Mouse (Mus musculus): ENCODE results near the gene Gm17727.
"Not testable (repeated sequence)": the region's sequence is repeated elsewhere in the genome, so short reads cannot be mapped to it uniquely, and the experiment has no call there.

Gene Gm17727

DNA sequence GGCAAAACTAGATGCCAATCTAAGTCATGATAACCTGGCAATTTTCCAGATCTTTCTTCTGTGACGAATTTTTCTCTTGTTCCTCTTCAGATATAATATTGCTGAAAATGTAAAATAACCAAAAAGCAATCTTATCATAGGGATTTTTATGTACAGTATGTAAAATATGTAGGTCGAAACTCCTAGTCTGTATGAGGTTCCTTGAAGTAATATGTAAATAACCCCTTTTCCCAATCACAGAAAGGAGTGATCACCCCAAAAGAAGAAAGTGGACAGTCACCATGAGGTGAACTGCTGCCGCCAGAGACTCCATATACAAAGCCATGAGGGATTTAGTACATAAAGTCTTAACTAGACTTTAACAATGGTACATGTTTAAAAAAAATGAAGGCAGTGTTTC lies at the start of gene Gm17727:
Gm17727 (minus strand) TSS at position 101 of the 400 bp plus-strand sequence.
- no peak for DNase-seq (ENCODE audit: low spot score)

DNA sequence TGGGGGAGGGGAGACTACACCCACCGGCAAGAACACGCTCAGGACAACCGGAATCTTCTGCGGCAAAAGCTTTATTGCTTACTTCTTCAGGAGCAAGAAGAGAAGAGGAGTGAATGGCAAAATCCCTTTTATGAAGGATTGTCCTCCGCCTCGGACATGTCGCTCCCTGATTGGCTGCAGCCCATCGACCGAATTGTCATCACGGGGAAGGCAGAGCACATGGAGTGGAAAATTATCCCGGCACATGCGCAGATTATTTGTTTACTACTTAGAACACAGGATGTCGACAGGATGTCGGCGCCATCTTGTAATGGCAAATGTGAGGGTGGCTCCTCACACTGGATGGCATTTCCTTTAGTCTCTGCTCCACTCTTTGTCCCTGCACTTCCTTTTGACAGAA lies 40.0 kb upstream of the Gm17727 start:
- not testable (repeated sequence) for DNase-seq (ENCODE audit: low spot score)

DNA sequence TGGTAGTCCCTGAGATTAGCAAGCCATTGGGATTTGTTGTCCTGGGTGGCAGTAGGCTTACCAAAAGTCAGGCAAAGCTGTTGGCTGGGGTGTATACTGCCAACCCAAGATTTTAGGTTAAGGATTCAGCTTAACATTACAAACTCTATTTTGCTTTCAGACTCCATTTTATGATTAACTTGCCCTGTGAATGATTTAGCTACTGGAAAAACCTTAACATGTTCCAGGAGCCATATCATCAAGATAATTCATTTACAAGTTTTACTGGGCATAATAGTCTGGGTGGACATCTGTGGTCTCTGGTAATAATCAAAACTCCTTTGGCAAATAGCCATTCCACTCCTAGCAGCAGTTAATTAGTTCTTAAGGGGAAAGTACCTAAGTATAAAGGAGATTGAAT lies 20.2 kb upstream of the Gm17727 start:
- DNase-seq (ENCODE audit: low spot score): no peak

DNA sequence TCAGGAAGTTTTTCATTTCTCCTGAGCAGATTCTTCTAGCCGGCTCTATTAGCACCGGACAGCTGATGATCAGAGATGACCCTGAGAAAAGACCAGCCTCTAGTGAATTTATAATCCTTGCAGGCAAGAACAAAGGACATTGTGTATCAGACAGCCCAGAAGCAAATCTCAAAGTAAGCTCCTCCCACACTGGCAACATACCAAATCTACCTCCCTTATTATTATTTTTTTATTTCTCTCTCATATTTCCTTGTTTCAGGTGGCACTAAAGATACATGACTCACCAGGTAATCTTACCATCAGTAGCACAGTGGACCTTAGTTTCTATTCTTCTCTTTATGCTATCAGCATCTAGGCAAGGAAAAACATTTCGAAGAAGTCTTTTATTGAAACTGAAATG lies 12.1 kb upstream of the Gm17727 start, which contains the start of the genes Gm27235 and D730048I06Rik:
Gm27235 (minus strand) TSS at position 101 of the 400 bp plus-strand sequence.
D730048I06Rik (minus strand) TSS at position 112 of the 400 bp plus-strand sequence.
- no peak for DNase-seq (ENCODE audit: low spot score)

DNA sequence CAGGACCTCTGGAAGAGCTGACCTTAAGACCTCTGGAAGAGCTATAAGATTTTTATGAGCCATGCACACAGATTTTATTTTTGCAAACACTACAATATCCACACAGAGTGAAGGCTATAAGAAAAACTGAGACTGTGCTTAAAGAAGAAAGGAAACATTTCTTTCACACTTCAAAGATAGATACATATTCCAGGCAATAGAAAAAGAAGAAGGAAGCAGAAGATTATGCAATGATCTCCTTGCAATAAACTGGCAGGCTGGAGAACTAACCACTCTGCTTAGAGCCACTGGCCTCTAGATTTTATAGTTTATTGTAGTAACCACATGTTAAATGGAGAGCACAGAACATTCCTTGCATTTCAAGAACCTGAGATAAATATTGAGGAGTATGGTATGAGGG lies 21.1 kb downstream of the Gm17727 start:
- DNase-seq (ENCODE audit: low spot score): no peak

DNA sequence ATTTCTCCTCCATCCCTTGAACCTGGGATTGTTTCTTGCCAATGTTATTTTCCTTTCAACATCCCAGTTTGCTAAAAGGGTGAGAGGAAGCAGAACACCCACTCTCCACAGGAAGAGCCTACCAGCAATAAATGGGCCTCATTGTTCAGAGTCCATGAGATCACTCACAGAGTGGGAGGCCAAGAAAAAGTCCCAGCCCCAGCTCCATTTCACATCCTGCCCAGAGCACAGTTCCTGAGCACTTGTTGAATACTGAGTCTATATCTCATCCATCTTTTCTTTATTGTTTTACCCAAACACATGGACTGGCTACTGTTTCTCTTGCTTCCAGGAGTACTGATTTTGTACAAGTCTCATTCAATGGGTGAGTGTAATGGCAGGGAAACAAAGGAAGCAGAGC lies 37.2 kb downstream of the Gm17727 start, which contains the start of gene Gm17677:
Gm17677 (plus strand) TSS at position 301 of the 400 bp plus-strand sequence.
- DNase-seq (ENCODE audit: low spot score): no peak

Measured in layer of hippocampus, adult 9-10 months (tissue).